Mouse (Mus musculus) Muller cell, postnatal 12 days (primary cell): ENCODE measurements at regions not wholly inside any gene's neighbourhood (a gene's known extent, or its start where the extent isn't known, plus 50 kb on each side); places are given as distances from the start of the nearest gene placed in this dataset.

Source experiments
- DNase-seq: peaks from one replicate; pipeline ENCODE4 v3.0.0-alpha.2; 2015; ENCODE audit errors: inconsistent ontology term

DNA sequence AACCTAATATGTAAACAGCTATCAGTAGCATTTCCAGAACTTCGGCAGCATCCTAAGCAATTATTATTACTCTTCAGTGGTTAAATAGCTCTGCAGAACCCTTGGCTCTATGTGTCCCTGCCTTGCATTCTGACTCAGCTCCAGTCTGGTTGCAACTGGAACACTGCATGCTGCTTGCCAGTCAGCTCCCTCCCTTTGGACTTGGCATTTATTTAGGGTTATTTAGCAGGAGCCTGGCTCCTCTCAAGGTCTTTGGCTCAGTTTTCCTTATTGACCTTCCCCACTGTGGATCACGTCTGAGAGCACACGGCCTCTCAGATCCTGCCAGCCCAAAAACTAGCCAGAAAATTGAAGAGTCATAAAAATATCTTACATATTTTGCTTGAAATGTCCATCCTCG lies 217.4 kb downstream of the Speer2 start:
- no peak for DNase-seq

DNA sequence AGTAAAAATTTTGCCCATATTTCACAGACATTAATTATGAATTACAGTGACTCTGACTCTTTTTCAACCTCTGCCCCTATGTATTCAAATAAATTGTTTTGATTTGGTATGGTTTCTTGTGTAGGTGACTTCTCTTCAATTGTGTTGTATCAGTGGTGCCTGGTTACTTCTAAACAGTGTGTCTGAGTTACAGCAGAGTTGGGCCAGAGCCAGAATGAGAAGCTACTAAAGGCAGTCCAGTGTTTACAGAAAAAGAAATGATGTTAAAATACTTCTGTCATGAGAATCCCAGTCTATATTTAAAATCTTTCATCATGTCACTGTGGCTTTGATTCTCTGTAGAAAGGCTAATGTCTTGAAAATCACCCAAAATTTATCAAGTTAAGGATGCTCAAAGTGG lies 255.8 kb downstream of the Speer2 start:
- DNase-seq = no peak

DNA sequence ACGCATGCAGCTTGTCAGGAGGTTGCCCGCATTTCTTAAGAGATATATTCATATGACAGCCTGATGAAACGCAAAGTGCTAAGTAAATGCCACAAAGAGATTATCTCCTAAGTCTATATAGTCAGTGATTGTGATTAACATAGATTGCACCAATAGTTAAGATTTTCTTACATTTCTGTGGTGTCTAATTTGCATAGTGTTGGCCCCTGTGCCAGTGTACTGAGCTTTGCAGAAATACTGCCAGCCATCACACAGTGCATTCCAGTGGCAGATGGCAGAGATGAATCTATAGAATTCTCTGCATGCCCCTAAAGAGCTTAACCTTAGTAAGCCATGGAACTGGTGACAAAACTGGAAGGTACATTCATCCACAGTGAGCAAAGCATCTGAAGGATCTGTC lies 262.6 kb downstream of the Speer2 start:
- no peak for DNase-seq

DNA sequence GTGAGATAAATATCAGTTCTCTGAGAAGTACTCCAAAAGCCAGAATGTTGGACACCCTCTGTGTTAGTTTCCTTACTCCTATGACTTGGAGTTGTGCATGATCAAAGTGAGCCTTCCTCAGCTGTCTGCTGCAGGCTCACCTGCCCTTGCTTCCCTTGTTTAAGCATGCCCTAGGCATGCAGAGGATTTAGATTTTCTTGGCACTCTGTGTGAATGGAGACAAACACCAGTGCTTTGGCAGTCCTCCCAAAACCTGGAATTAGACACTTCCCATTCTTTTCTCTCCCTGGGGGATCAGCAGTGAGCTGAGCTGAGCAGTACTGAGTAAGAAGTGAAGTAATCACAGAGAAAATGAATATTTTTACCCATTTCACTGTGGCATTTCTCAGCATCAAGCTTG lies 286.3 kb downstream of the Speer2 start:
- DNase-seq = peak; percentile 78

DNA sequence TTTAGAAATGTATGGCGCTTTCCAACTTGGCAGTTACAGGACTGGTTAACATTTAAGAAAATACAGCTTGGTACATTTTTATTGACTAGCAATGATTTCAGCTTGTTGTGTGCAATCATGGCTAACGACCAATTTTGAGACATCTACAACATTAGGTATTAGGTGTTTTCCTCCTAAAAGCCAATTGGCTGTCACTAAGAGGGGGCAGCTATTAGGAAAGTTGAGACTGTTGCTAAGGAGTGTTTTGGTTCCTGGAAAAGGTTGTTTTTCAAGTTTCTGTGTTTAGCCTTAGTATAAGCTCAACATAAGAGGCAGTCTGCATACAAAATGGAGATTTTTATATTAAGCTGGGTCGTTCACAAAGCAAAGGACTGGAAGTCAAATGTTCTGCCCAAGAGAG lies 295.4 kb downstream of the Speer2 start:
- no peak for DNase-seq

DNA sequence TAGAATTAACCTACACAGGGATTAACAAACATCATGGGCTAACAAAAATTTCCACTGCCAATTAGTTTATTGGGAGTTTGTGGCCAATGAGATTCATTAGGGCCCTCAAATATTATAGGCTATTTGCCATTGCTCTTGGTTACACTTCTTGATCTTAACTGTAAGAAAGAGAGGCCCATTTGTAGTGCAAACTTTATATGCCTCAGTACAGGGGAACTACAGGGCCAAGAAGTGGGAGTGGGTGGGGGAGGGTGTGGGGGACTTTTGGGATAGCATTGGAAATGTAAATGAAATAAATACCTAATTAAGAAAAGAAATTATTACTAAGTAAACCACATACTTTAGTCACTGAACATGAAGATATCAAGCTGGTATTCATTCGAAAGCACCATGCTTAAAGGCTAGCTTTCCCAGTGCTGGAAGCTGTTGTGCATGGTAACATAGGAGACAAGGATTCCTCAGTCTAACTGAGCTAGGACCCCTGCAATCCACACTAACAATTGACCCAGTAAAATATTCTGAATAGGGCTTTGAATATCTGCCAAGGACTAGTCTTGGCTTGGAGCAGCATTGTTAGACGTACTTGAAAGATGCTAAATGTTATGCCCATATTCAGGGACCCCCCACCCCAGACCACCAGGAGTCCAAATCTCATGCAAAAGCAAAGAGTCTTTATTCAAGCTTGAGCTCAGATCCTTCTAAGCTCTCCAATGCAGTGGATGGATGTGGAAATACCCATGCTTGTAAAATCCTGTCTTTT lies 295.9 kb downstream of the Speer2 start:
- no peak for DNase-seq
